Mouse (Mus musculus): Measurements from ENCODE around the gene Fam20c. TPM values are rescaled to one million over a fixed set of nuclear protein-coding genes. Genes with fewer than 3 reads are reported as not detected.

Fam20c gene
- polyA plus RNA-seq, 1 experiment, result not detected

GRCm38 (mm10) chr5:138783181-138783580 lies 28.9 kb downstream of the Fam20c start:
- peak overlapping the region; percentile 99 for H3K27ac ChIP-seq (ENCODE audit: insufficient read depth, low read depth, low read length)
- 17% methylated on average over 8 of the region's 8 CpGs for WGBS
- TF ChIP-seq POLR2A (IDR thresholded peaks at IDR 0.05; ENCODE audit: insufficient read depth, low read depth, low read length), result no peak
- no peak for TF ChIP-seq CTCF (IDR thresholded peaks at IDR 0.05; ENCODE audit: insufficient read depth, low read depth, low read length)
- H3K4me1 ChIP-seq (ENCODE audit: control insufficient read depth, insufficient read depth, low read length), result peaks cover 77% of the 10 kb centered on the region
- H3K4me3 ChIP-seq (ENCODE audit: insufficient read depth, low read depth, low read length), result 0 out of 2 replicates have a peak overlapping the region, but pooled peaks have one; percentile 3

- H3K4me1 ChIP-seq (ENCODE audit: control insufficient read depth, insufficient read depth, low read length), result peaks cover 72% of the 10 kb centered on the region
- WGBS, result 90% methylated on average over 3 of the region's 3 CpGs
- H3K27ac ChIP-seq (ENCODE audit: insufficient read depth, low read depth, low read length), result 0 out of 2 replicates have a peak overlapping the region, but pooled peaks have one; percentile 0
- H3K4me3 ChIP-seq (ENCODE audit: insufficient read depth, low read depth, low read length), result no peak overlapping the region
- TF ChIP-seq CTCF (IDR thresholded peaks at IDR 0.05; ENCODE audit: insufficient read depth, low read depth, low read length) (no peak), POLR2A (IDR thresholded peaks at IDR 0.05; ENCODE audit: insufficient read depth, low read depth, low read length) (no peak)
These were observed 31.7 kb downstream of the Fam20c start for GRCm38 (mm10) chr5:138785986-138786515.

GRCm38 (mm10) chr5:138787648-138788047 lies 33.3 kb downstream of the Fam20c start:
- TF ChIP-seq POLR2A (IDR thresholded peaks at IDR 0.05; ENCODE audit: insufficient read depth, low read depth, low read length) (no peak), CTCF (IDR thresholded peaks at IDR 0.05; ENCODE audit: insufficient read depth, low read depth, low read length) (no peak)
- H3K4me1 ChIP-seq (ENCODE audit: control insufficient read depth, insufficient read depth, low read length), result peaks cover 66% of the 10 kb centered on the region
- H3K4me3 ChIP-seq (ENCODE audit: insufficient read depth, low read depth, low read length), result no peak overlapping the region
- peak overlapping the region; percentile 56 for H3K27ac ChIP-seq (ENCODE audit: insufficient read depth, low read depth, low read length)
- 84% methylated on average over 7 of the region's 7 CpGs for WGBS

GRCm38 (mm10) chr5:138788481-138789211 lies 34.3 kb downstream of the Fam20c start:
- WGBS, result 21% methylated on average over 11 of the region's 11 CpGs
- peaks cover 65% of the 10 kb centered on the region for H3K4me1 ChIP-seq (ENCODE audit: control insufficient read depth, insufficient read depth, low read length)
- peak overlapping the region; percentile 56 for H3K27ac ChIP-seq (ENCODE audit: insufficient read depth, low read depth, low read length)
- TF ChIP-seq CTCF (IDR thresholded peaks at IDR 0.05; ENCODE audit: insufficient read depth, low read depth, low read length), result no peak
- no peak for TF ChIP-seq POLR2A (IDR thresholded peaks at IDR 0.05; ENCODE audit: insufficient read depth, low read depth, low read length)
- no peak overlapping the region for H3K4me3 ChIP-seq (ENCODE audit: insufficient read depth, low read depth, low read length)

- TF ChIP-seq POLR2A (IDR thresholded peaks at IDR 0.05; ENCODE audit: insufficient read depth, low read depth, low read length) (no peak), CTCF (IDR thresholded peaks at IDR 0.05; ENCODE audit: insufficient read depth, low read depth, low read length) (no peak)
- no peak overlapping the region for H3K4me3 ChIP-seq (ENCODE audit: insufficient read depth, low read depth, low read length)
- H3K4me1 ChIP-seq (ENCODE audit: control insufficient read depth, insufficient read depth, low read length), result peaks cover 61% of the 10 kb centered on the region
- peak overlapping the region; percentile 23; the same call in 1 of the 2 replicates for H3K27ac ChIP-seq (ENCODE audit: insufficient read depth, low read depth, low read length)
- WGBS, result 89% methylated on average over 11 of the region's 11 CpGs
These were observed 36.7 kb downstream of the Fam20c start for GRCm38 (mm10) chr5:138790954-138791480.

- H3K27ac ChIP-seq (ENCODE audit: insufficient read depth, low read depth, low read length), result no peak overlapping the region; the same call in 1 of the 2 replicates
- no peak for TF ChIP-seq CTCF (IDR thresholded peaks at IDR 0.05; ENCODE audit: insufficient read depth, low read depth, low read length)
These were observed 47.3 kb downstream of the Fam20c start for GRCm38 (mm10) chr5:138801588-138802116.

GRCm38 (mm10) chr5:138804286-138804685 lies 50.0 kb downstream of the Fam20c start:
- WGBS, result 85% methylated on average over 5 of the region's 5 CpGs
- no peak overlapping the region for H3K27ac ChIP-seq (ENCODE audit: insufficient read depth, low read depth, low read length)

More at GRCm38 (mm10) chr5:138801588-138802116, 47.3 kb downstream of the Fam20c start:
- Histone ChIP-seq H3K4me1 (ENCODE audit: control insufficient read depth, insufficient read depth, low read length) (peaks cover 47% of the 10 kb centered on the region), H3K4me3 (ENCODE audit: insufficient read depth, low read depth, low read length) (no peak overlapping the region)
- WGBS, result 70% methylated on average over 7 of the region's 7 CpGs

GRCm38 (mm10) chr5:138809767-138810166 lies 55.5 kb downstream of the Fam20c start:
- H3K27ac ChIP-seq (ENCODE audit: insufficient read depth, low read depth, low read length), result no peak overlapping the region
- peaks cover 8% of the 10 kb centered on the region for H3K4me1 ChIP-seq (ENCODE audit: control insufficient read depth, insufficient read depth, low read length)
- TF ChIP-seq CTCF (IDR thresholded peaks at IDR 0.05; ENCODE audit: insufficient read depth, low read depth, low read length), result no peak
- TF ChIP-seq POLR2A (IDR thresholded peaks at IDR 0.05; ENCODE audit: insufficient read depth, low read depth, low read length), result no peak
- 85% methylated on average over 6 of the region's 6 CpGs for WGBS
- H3K4me3 ChIP-seq (ENCODE audit: insufficient read depth, low read depth, low read length), result no peak overlapping the region

More at GRCm38 (mm10) chr5:138804286-138804685, 50.0 kb downstream of the Fam20c start:
- Histone ChIP-seq H3K4me3 (ENCODE audit: insufficient read depth, low read depth, low read length) (no peak overlapping the region), H3K4me1 (ENCODE audit: control insufficient read depth, insufficient read depth, low read length) (peaks cover 33% of the 10 kb centered on the region)
- TF ChIP-seq CTCF (IDR thresholded peaks at IDR 0.05; ENCODE audit: insufficient read depth, low read depth, low read length) (no peak), POLR2A (IDR thresholded peaks at IDR 0.05; ENCODE audit: insufficient read depth, low read depth, low read length) (no peak)

- TF ChIP-seq POLR2A (IDR thresholded peaks at IDR 0.05; ENCODE audit: insufficient read depth, low read depth, low read length), result no peak
- TF ChIP-seq CTCF (IDR thresholded peaks at IDR 0.05; ENCODE audit: insufficient read depth, low read depth, low read length), result no peak
- 43% methylated on average over 21 of the region's 21 CpGs for WGBS
- peaks cover 9% of the 10 kb centered on the region for H3K4me1 ChIP-seq (ENCODE audit: control insufficient read depth, insufficient read depth, low read length)
- no peak within 1 kb of the TSS for H3K27ac ChIP-seq (ENCODE audit: insufficient read depth, low read depth, low read length)
- H3K4me3 ChIP-seq (ENCODE audit: insufficient read depth, low read depth, low read length), result no peak within 1 kb of the TSS
These were observed 65.5 kb downstream of the Fam20c start, which contains the start of gene Gm5294 for GRCm38 (mm10) chr5:138819780-138820179. Gene Gm5294 (plus strand): TSS chr5:138820080.

All from olfactory bulb, adult 2 months (tissue).